Mouse (Mus musculus): Measurements from ENCODE around the gene Clns1a. TPM values are rescaled to one million over a fixed set of nuclear protein-coding genes. Genes with fewer than 3 reads are reported as not detected.

Gene Clns1a
- polyA plus RNA-seq (2015; fragmentation: Nextera tagmentation; extraction: Ambion mirVana) = 80.1 and 81.1 TPM in 2 replicates

DNA sequence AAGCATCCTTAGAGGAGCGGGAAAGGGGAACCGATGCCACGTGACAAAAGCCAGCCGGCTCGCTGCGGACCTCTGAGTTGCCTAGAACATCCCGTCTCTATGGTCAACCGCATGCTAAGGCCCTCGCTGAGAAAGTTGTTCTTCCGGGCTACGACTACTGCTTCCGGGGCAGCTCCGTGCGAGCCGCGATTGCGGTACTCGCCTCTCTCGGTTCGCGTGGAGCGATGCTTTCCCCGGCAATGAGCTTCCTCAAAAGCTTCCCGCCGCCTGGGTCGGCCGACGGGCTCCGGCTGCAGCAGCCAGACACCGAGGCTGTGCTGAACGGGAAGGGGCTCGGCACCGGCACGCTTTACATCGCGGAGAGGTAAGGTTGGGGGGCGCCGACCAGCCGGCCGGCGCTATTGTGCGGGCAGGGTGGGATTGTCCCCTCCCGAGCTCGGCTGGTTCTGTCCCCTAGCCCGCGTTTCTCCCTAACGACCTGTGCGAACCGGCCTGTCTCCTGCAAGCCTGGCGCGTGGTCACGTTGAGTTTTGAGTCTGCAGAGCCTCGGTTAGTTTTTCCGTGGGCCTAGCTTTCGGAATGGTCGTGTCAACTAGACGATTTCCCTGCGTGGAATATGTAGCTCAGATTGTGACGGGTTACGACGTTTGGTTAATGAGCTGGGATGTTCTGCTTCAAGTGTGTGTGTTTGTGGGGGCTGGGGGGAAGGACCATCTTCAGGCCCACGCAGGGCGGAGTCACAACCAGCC is at the start of gene Clns1a:
Clns1a (plus strand) TSS at position 129 of the 749 bp plus-strand sequence.

DNA sequence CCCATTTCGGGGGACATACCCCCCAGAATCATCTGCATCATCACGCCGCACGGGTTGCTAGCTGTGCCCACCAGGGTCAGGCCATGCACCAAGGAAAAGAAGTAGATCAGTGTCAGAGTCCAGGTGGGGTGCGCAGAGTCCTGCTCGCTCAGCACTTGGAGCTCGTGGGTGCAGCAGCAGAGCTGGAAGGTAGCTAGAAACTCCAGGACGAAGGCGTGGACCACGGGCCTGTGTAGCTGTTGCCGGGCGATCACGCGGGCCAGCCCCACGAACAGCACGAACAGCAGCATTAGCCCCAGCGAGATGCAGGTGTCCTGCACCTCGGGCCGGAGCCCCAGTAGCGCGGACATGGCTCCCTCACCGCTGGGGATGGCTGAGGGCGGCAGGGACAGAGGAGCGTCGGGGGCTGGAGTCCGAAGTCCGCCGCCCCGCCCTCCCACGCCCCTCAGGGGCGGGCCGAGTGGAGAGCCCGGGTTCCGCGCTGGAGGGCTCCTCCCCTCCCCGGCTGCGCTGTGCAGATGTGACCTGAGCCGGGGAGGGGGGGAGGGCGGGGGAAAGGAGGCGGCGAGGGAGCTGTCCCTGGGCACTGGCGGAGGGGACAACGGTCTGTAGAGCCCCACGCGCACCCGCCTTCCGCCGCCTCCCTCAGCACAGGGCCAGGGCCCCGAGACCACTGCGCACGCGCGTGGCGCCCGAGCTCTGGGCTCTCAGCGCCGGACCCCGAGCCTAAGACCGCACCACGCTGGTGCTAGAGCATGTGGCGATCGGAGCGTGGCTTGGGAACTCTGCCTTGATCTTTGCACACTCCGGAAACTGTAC is 41.4 kb downstream of the Clns1a start, which contains the start of gene Aqp11:
Aqp11 (minus strand) TSS at position 652 of the 819 bp plus-strand sequence.

Other genes with a start within 250 kb of the Clns1a start
- gene Kctd14, start 245.3 kb upstream of the Clns1a start, polyA plus RNA-seq (2015; fragmentation: Nextera tagmentation; extraction: Ambion mirVana) = 1.2 TPM in 2 replicates
- gene Ints4, start 215.7 kb upstream of the Clns1a start, polyA plus RNA-seq (2015; fragmentation: Nextera tagmentation; extraction: Ambion mirVana) = 18.3 and 19.5 TPM in 2 replicates
- gene Aamdc, start 117.1 kb upstream of the Clns1a start, polyA plus RNA-seq (2015; fragmentation: Nextera tagmentation; extraction: Ambion mirVana) = 43.3 and 45.6 TPM in 2 replicates
- 8.9 and 10.5 TPM in 2 replicates for gene Rsf1, start 116.7 kb upstream of the Clns1a start, polyA plus RNA-seq (2015; fragmentation: Nextera tagmentation; extraction: Ambion mirVana)
- gene Aqp11, start 41.7 kb downstream of the Clns1a start, polyA plus RNA-seq (2015; fragmentation: Nextera tagmentation; extraction: Ambion mirVana) = 1.3 and 1.5 TPM in 2 replicates
- gene Pak1, start 91.9 kb downstream of the Clns1a start, polyA plus RNA-seq (2015; fragmentation: Nextera tagmentation; extraction: Ambion mirVana) = 6.4 and 7.4 TPM in 2 replicates
- gene Gdpd4, start 223.3 kb downstream of the Clns1a start, polyA plus RNA-seq (2015; fragmentation: Nextera tagmentation; extraction: Ambion mirVana) = not detected in 2 replicates

All from urinary bladder, postnatal 0 days (tissue).